Mouse (Mus musculus) spleen, adult 2 months (tissue): ENCODE data around the gene Rapgef2.

Source experiments
- CTCF ChIP-seq: fragments of 200-500 bp; IDR thresholded peaks from 2 replicates; pipeline ENCODE4 v1.5.1; 2011; ENCODE audit warnings: mild to moderate bottlenecking, inconsistent platforms; ENCODE audit not compliant: insufficient read depth, insufficient read length, insufficient replicate concordance; ENCODE audit errors: extremely low read depth
- POLR2A ChIP-seq: fragments of 200-500 bp; IDR thresholded peaks from 2 replicates; pipeline ENCODE4 v1.6.1; 2011; ENCODE audit warnings: low read depth, low read length, inconsistent platforms

DNA sequence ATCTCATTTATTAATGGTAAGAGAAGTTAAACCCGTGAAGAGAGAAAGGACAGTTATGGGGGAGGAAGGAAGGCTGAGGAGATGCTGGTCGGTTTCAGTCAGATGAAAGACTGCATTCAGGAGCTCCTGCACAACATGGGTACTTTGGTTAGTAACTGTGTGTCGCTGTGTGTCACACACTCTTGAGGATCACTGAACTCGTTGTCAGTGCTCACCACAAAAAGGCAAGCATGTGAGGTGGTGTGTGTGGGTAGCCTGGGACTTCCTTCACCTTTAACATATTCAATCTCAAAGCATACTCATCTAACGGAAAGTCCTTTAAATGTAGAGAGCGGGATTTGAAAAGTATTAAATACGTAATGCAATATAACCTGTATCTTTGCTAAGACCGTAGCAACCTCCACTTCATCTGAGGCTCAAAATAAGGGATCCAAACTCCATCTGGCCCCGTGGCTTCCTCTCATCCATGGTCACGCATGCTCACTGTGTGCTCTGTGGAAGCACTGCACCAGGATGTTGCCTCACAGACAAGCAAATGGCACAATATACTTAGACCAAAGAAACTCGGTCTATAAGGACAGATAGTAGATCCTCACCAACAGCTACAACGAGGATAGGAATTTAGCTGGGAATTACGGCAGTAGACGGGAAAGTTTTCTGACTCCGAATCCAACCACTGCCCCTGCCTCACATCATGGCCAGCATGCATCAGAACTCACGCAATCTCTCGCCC is 58.8 kb downstream of the Rapgef2 start:
- TF ChIP-seq CTCF (no peak), POLR2A (no peak)
